Mouse (Mus musculus) CD4-positive helper T cell, adult 2 months (primary cell): ENCODE data around the gene Sbno2.

Source experiments
- DNase-seq: peaks from one replicate; pipeline ENCODE4 v3.0.0-alpha.2; 2012; ENCODE audit warnings: low read depth, missing footprints, low spot score

The Sbno2 gene

DNA sequence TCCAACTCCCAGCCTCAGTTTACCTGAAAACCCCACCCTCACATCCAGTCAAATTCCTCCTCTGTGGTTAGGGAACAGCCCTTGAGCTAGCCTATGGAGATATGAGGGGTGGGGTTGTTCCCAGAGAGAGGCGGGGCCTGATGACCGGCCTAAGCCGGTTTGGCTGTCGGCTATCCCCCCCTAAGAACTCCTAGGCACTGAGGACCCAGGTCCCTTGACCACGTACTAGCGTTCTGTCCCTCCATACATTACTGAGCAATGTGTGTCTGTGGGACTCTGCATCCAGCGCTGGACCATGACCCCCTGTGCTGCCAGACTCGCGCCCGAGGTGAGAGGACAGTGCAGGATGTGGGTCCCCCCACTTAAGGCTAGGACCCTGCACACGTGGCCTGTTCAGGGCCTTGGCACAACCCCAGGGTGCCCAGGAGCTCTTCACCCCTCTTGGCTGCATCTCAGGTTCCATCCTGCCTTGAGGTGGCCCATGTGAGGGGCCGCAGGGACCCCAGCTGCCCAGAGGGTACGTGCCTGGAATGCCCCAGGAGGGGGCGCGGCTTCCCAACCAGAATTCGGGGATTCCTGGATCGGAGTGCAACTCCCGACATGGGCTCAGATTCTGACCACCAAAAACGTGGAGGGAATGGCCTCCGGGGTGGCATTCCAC, 85.8 kb downstream of the Sbno2 start:
- DNase-seq: no peak

DNA sequence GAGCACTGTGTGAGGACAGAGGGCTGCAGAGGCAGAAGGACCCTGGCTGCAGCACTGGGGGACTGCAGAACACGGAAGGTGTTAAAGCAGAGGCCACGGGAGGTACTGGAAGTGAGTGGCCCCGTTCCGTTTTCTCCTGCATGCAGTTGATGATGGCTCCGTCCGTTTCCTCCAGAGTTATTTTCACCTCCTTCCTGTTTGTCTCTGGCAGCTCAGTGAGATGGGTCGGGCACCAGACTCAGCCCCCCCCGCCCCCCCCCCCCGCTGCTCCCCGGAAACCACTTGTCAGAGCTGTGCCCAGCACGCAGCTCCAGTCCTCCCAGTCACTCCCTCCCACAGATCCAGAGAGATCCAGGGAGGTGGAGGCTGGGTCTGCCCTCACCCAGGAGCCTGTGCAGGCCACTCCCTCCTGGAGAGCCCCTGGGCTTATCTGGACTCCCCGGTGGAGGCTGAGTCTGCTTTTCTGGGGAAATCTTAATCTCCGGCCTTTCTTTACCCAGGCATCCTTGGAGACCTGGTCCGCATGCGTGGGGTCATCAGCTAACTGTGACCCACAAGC, 86.6 kb downstream of the Sbno2 start:
- DNase-seq: peak; percentile 84

GRCm38 (mm10) chr10:80017771-80018170, 87.6 kb downstream of the Sbno2 start:
- DNase-seq: peak; percentile 71

- DNase-seq: peak; percentile 94
These were observed 88.0 kb downstream of the Sbno2 start for GRCm38 (mm10) chr10:80017361-80017760.

- DNase-seq: peak; percentile 77
These were observed 88.4 kb downstream of the Sbno2 start for GRCm38 (mm10) chr10:80016931-80017330.

DNA sequence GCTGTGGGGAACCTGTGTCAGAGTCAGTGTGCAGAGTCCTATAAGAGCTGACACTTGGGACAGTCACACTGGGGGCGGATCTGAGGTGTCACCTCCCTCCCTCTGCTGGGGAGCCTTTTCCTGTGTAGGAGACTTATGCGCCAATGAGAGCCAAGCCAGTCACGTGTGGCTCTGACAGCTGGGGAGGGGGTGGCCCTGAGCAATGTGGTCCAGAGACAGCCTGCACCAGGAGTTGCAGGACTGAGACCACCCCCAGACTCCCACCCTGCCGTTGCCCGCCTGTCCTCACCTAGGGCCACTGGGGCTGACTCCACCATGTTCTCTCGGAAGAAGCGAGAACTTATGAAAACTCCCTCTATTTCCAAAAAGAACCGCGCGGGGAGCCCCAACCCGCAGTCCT, 88.9 kb downstream of the Sbno2 start, which contains the start of gene Arhgap45:
Arhgap45 (plus strand) TSS at position 143 of the 400 bp plus-strand sequence.
- peak; percentile 93 for DNase-seq

DNA sequence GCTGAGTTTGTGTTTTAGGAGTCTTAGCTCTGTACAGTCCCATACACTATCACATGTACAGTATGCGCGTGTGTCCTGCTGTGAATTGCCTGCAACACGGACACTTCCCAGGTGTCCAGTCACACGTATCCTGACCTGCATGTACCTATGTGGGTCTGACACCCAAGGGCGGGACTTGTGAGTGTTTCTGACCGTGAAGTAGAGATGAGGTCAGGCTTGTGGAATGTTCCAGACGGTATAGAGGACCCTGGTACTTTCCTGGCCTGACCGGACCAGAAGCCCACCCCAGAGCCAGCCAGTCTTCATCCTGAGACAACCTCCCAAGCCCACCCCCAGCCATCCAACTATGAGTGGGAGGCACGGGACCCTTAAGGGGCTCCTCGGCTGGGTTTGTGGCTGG, 89.8 kb downstream of the Sbno2 start:
- DNase-seq: no peak

- no peak for DNase-seq
These were observed 90.7 kb downstream of the Sbno2 start for GRCm38 (mm10) chr10:80014484-80015290.

DNA sequence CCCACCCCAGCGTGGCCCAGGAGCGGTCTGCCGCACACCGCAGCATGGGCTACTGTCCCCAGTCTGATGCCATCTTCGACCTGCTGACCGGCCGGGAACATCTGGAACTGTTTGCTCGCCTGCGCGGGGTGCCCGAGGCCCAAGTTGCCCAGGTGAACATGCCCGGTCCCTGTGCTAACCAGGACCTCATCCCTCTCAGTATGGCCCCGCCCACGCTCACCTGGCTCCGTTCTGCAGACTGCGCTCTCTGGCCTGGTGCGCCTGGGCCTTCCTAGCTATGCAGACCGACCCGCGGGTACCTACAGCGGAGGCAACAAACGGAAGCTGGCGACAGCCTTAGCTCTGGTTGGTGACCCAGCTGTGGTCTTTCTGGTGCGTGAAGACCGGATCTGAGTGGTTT, 91.8 kb downstream of the Sbno2 start:
- DNase-seq: no peak

- no peak for DNase-seq
These were observed 93.6 kb downstream of the Sbno2 start for GRCm38 (mm10) chr10:80011740-80012139.
